Mouse (Mus musculus) kidney, embryonic 15.5 days (tissue): Measurements from ENCODE around the gene Gpr158. TPM values are rescaled to one million over a fixed set of nuclear protein-coding genes. Genes with fewer than 3 reads are reported as not detected.

Source experiments
- ATAC-seq: fragments of 200-750 bp; cut with Nextera tagmentation; replicated peaks from 2 replicates; pipeline ENCODE4 v1.8.0; 2017; ENCODE audit warnings: moderate TSS enrichment; ENCODE audit not compliant: low FRiP score
- H3K27ac ChIP-seq: fragments of 300-500 bp; sonication (generic); 2 replicates; pipeline ENCODE4 v1.5.1; 2015; ENCODE audit warnings: mild to moderate bottlenecking, inconsistent platforms
- H3K27me3 ChIP-seq: fragments of 300-500 bp; sonication (generic); 2 replicates; pipeline ENCODE4 v1.6.1; 2015; ENCODE audit warnings: inconsistent platforms
- H3K36me3 ChIP-seq: fragments of 300-500 bp; sonication (generic); 2 replicates; pipeline ENCODE4 v1.6.1; 2015; ENCODE audit warnings: inconsistent platforms
- H3K4me1 ChIP-seq: fragments of 300-500 bp; sonication (generic); 2 replicates; pipeline ENCODE4 v1.6.1; 2015; ENCODE audit warnings: inconsistent platforms
- H3K4me2 ChIP-seq: fragments of 300-500 bp; sonication (generic); 2 replicates; pipeline ENCODE4 v1.6.1; 2015; ENCODE audit warnings: moderate library complexity, mild to moderate bottlenecking, inconsistent platforms
- H3K4me3 ChIP-seq: fragments of 300-500 bp; sonication (generic); replicated peaks from 2 replicates; pipeline ENCODE4 v1.5.1; 2015; ENCODE audit warnings: mild to moderate bottlenecking, inconsistent platforms
- H3K9ac ChIP-seq: fragments of 300-500 bp; sonication (generic); 2 replicates; pipeline ENCODE4 v1.6.1; 2015; ENCODE audit warnings: mild to moderate bottlenecking, inconsistent platforms
- H3K9me3 ChIP-seq: fragments of 300-500 bp; sonication (generic); replicated peaks from 2 replicates; pipeline ENCODE4 v1.6.1; 2016; ENCODE audit warnings: inconsistent platforms
- WGBS: fragments of 180-500 bp; shearing (Covaris S2); methylation state at CpG from one replicate; pipeline ENCODE4 v1.1.7; 2015; ENCODE audit warnings: mixed read lengths; 5-methylcytosine and 5-hydroxymethylcytosine counted together
- polyA plus RNA-seq: library from polyadenylated mRNA; unstranded; fragments of >200 nt; fragmentation: Nextera tagmentation; extraction: Ambion mirVana; gene quantifications from 2 replicates; pipeline ENCODE4 v1.2.1, GENCODE M21; 2015

Gene Gpr158
- polyA plus RNA-seq, 1 experiment from 2014 or later: 0.04 TPM

- no peak for ATAC-seq
- Histone ChIP-seq H3K4me2 (no peak overlapping the region), H3K9ac (no peak overlapping the region), H3K4me3 (no peak overlapping the region), H3K9me3 (no peaks in the 10 kb centered on the region), H3K27ac (no peak overlapping the region), H3K4me1 (no peaks in the 10 kb centered on the region), H3K27me3 (no peaks in the 10 kb centered on the region), H3K36me3 (no peaks in the 10 kb centered on the region)
- WGBS: 85% methylated on average over 4 of the region's 4 CpGs
Observed at GRCm38 (mm10) chr2:21676084-21676838, 308.9 kb downstream of the Gpr158 start.

GRCm38 (mm10) chr2:21676839-21677123, 309.4 kb downstream of the Gpr158 start:
- 77% methylated on average over 2 of the region's 2 CpGs for WGBS
- H3K9ac ChIP-seq: no peak overlapping the region
- ATAC-seq: no peak
- no peaks in the 10 kb centered on the region for H3K36me3 ChIP-seq
- H3K4me3 ChIP-seq: no peak overlapping the region
- H3K4me1 ChIP-seq: no peaks in the 10 kb centered on the region
- H3K9me3 ChIP-seq: no peaks in the 10 kb centered on the region
- H3K27ac ChIP-seq: no peak overlapping the region
- no peak overlapping the region for H3K4me2 ChIP-seq
- H3K27me3 ChIP-seq: no peaks in the 10 kb centered on the region

GRCm38 (mm10) chr2:21680735-21681270, 313.5 kb downstream of the Gpr158 start:
- 81% methylated on average over 1 of the region's 1 CpGs for WGBS
- H3K4me3 ChIP-seq: no peak overlapping the region

GRCm38 (mm10) chr2:21684736-21685135, 317.4 kb downstream of the Gpr158 start:
- Histone ChIP-seq H3K27me3 (no peaks in the 10 kb centered on the region), H3K36me3 (no peaks in the 10 kb centered on the region), H3K9me3 (no peaks in the 10 kb centered on the region), H3K4me1 (no peaks in the 10 kb centered on the region), H3K4me2 (no peak overlapping the region), H3K4me3 (no peak overlapping the region), H3K27ac (no peak overlapping the region), H3K9ac (no peak overlapping the region)
- no peak for ATAC-seq
- 73% methylated on average over 3 of the region's 3 CpGs for WGBS

More at GRCm38 (mm10) chr2:21680735-21681270, 313.5 kb downstream of the Gpr158 start:
- ATAC-seq: no peak
- no peaks in the 10 kb centered on the region for H3K4me1 ChIP-seq
- H3K9ac ChIP-seq: no peak overlapping the region
- H3K9me3 ChIP-seq: no peaks in the 10 kb centered on the region
- no peak overlapping the region for H3K4me2 ChIP-seq
- H3K27ac ChIP-seq: no peak overlapping the region
- H3K36me3 ChIP-seq: no peaks in the 10 kb centered on the region
- H3K27me3 ChIP-seq: no peaks in the 10 kb centered on the region

- H3K4me1 ChIP-seq: no peaks in the 10 kb centered on the region
- no peak overlapping the region for H3K4me2 ChIP-seq
- H3K4me3 ChIP-seq: no peak overlapping the region
- H3K27ac ChIP-seq: no peak overlapping the region
- H3K36me3 ChIP-seq: no peaks in the 10 kb centered on the region
- 88% methylated on average over 9 of the region's 9 CpGs for WGBS
- H3K9me3 ChIP-seq: no peaks in the 10 kb centered on the region
- H3K27me3 ChIP-seq: no peaks in the 10 kb centered on the region
- no peak overlapping the region for H3K9ac ChIP-seq
- no peak for ATAC-seq
Observed at GRCm38 (mm10) chr2:21693128-21693527, 325.8 kb downstream of the Gpr158 start.

- H3K27me3 ChIP-seq: no peaks in the 10 kb centered on the region
- H3K4me3 ChIP-seq: no peak overlapping the region
- peak; percentile 95 for ATAC-seq
- 15% methylated on average over 5 of the region's 5 CpGs for WGBS
- no peaks in the 10 kb centered on the region for H3K9me3 ChIP-seq
- H3K36me3 ChIP-seq: no peaks in the 10 kb centered on the region
- H3K4me1 ChIP-seq: no peaks in the 10 kb centered on the region
- H3K9ac ChIP-seq: no peak overlapping the region
- no peak overlapping the region for H3K4me2 ChIP-seq
- H3K27ac ChIP-seq: no peak overlapping the region
Observed at GRCm38 (mm10) chr2:21693807-21694594, 326.7 kb downstream of the Gpr158 start.

- Histone ChIP-seq H3K4me2 (no peak overlapping the region), H3K36me3 (no peaks in the 10 kb centered on the region), H3K4me1 (no peaks in the 10 kb centered on the region), H3K9me3 (no peaks in the 10 kb centered on the region), H3K27ac (no peak overlapping the region), H3K27me3 (no peaks in the 10 kb centered on the region), H3K9ac (no peak overlapping the region), H3K4me3 (no peak overlapping the region)
- ATAC-seq: no peak
- WGBS: 86% methylated on average over 4 of the region's 4 CpGs
Observed at GRCm38 (mm10) chr2:21728075-21728474, 360.7 kb downstream of the Gpr158 start.

GRCm38 (mm10) chr2:21783721-21784120, 416.4 kb downstream of the Gpr158 start:
- Histone ChIP-seq H3K27me3 (no peaks in the 10 kb centered on the region), H3K4me1 (no peaks in the 10 kb centered on the region), H3K27ac (no peak overlapping the region), H3K9ac (no peak overlapping the region), H3K4me3 (no peak overlapping the region), H3K36me3 (no peaks in the 10 kb centered on the region), H3K4me2 (no peak overlapping the region), H3K9me3 (no peaks in the 10 kb centered on the region)
- ATAC-seq: no peak
- WGBS: 89% methylated on average over 2 of the region's 2 CpGs

GRCm38 (mm10) chr2:21793156-21793555, 425.8 kb downstream of the Gpr158 start:
- Histone ChIP-seq H3K4me3 (no peak overlapping the region), H3K9me3 (no peaks in the 10 kb centered on the region), H3K27ac (no peak overlapping the region), H3K4me1 (no peaks in the 10 kb centered on the region), H3K36me3 (no peaks in the 10 kb centered on the region), H3K9ac (no peak overlapping the region), H3K4me2 (no peak overlapping the region), H3K27me3 (no peaks in the 10 kb centered on the region)
- 79% methylated on average over 2 of the region's 2 CpGs for WGBS
- ATAC-seq: no peak

GRCm38 (mm10) chr2:21799616-21800015, 432.3 kb downstream of the Gpr158 start:
- no peak overlapping the region for H3K4me3 ChIP-seq
- H3K4me2 ChIP-seq: no peak overlapping the region
- H3K27me3 ChIP-seq: no peaks in the 10 kb centered on the region
- no peak overlapping the region for H3K27ac ChIP-seq
- 57% methylated on average over 3 of the region's 3 CpGs for WGBS
- H3K9me3 ChIP-seq: no peaks in the 10 kb centered on the region
- H3K9ac ChIP-seq: no peak overlapping the region
- ATAC-seq: 0 out of 2 replicates have a peak, but pooled peaks have one; percentile 52
- H3K4me1 ChIP-seq: no peaks in the 10 kb centered on the region
- no peaks in the 10 kb centered on the region for H3K36me3 ChIP-seq

GRCm38 (mm10) chr2:21800045-21800444, 432.7 kb downstream of the Gpr158 start:
- Histone ChIP-seq H3K9me3 (no peaks in the 10 kb centered on the region), H3K4me2 (no peak overlapping the region), H3K4me1 (no peaks in the 10 kb centered on the region), H3K4me3 (no peak overlapping the region), H3K27me3 (no peaks in the 10 kb centered on the region), H3K36me3 (no peaks in the 10 kb centered on the region), H3K9ac (no peak overlapping the region), H3K27ac (no peak overlapping the region)
- ATAC-seq: no peak

- no peak for ATAC-seq
Observed at GRCm38 (mm10) chr2:21808510-21808909, 441.2 kb downstream of the Gpr158 start.

More at GRCm38 (mm10) chr2:21808510-21808909, 441.2 kb downstream of the Gpr158 start:
- Histone ChIP-seq H3K9me3 (no peaks in the 10 kb centered on the region), H3K36me3 (no peaks in the 10 kb centered on the region), H3K9ac (no peak overlapping the region), H3K4me2 (no peak overlapping the region), H3K4me3 (no peak overlapping the region), H3K27me3 (no peaks in the 10 kb centered on the region), H3K4me1 (no peaks in the 10 kb centered on the region), H3K27ac (no peak overlapping the region)
- WGBS: 68% methylated on average over 2 of the region's 2 CpGs
